Mouse (Mus musculus): ENCODE results near the gene Lats2. TPM values are rescaled to one million over a fixed set of nuclear protein-coding genes. Genes with fewer than 3 reads are reported as not detected.
"Not testable (repeated sequence)": the region's sequence is repeated elsewhere in the genome, so short reads cannot be mapped to it uniquely, and the experiment has no call there.

Gene Lats2
- polyA plus RNA-seq, 1 experiment: 26.1 TPM

DNA sequence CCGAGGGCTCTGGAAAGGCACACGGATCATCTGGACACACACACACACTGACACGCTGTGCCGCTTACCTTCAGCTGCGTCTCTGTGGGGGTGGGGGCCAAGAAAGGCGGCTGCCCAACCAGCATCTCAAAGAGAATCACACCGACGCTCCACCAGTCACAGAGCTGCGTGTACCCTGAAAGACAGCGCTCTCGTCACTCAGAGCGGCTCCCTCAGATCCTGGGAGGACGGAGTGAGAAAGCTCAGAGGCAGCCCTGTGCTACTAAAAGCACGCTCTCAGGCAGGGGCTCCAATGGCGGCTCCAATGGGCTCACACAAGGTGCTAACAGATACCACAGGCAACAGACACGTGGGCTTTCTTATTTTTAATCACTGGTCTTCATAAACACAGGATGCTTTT is 63.9 kb downstream of the Lats2 start:
- no peak for DNase-seq (ENCODE audit: low read depth)

DNA sequence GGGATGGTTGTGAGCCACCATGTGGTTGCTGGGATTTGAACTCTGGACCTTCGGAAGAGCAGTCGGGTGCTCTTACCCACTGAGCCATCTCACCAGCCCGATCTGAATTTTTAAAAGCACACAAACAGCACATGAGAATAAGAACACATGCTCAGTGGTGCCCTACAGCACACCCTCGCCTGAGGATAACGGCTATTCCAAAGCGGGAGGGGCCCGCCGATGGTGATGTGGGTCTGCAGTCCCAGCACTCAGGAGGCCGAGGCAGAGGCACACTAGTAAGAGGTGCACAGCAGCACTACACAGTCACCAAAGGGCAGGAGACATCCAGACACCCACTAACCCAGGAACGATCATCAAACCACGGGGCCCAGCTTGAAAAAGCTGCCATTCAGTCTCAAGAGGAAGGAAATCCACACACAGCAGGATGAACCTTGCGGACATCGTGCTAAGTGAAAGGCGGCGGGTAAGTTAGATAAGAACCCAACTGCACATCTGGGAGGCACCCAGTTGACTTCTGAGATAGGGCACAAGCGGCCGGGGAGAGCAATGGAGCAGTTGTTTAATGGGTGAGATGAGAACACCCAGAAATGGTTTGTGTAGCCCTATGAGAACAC is 65.6 kb downstream of the Lats2 start:
- no peak for DNase-seq (ENCODE audit: low read depth)

GRCm38 (mm10) chr14:57691316-57691715 is 66.9 kb downstream of the Lats2 start:
- DNase-seq (ENCODE audit: low read depth): no peak

- no peak for DNase-seq (ENCODE audit: low read depth)
Measured at GRCm38 (mm10) chr14:57690681-57691080, 67.5 kb downstream of the Lats2 start.

DNA sequence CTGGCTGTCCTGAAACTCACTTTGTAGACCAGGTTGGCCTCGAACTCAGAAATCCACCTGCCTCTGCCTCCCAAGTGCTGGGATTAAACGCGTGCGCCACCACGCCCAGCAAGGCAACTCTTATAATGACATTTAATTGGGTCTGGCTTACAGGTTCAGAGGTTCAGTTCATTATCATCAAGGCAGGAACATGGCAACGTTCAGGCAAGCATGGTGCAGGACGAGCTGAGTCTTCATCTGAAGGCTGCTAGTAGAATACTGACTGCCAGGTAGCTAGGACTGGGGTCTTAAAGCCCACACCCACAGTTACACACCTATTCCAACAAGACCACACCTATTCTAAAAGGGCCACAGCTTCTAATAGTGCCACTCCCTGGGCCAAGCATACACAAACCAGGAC is 70.1 kb downstream of the Lats2 start:
- not testable (repeated sequence) for DNase-seq (ENCODE audit: low read depth)

DNA sequence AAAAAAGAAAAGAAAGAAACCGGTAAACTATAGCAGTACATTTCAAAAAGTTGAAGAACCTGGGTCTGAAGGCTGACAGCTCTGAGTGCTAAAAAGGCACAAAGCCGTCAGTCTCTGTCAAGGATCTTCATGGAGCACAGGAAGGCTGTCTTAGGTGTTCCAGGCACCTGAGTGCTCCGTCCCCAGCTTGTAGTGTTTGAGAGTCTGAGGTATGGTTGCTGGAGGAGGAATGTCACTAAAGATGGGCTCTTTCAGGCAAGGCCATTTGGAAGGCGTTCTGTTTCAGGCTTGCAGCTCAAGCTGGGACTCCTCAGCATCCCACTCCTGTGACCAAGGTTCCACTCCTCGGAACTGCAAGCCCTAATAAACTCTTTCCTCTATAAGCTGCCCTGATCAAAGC is 70.7 kb downstream of the Lats2 start:
- no peak for DNase-seq (ENCODE audit: low read depth)

GRCm38 (mm10) chr14:57686647-57687046 is 71.5 kb downstream of the Lats2 start:
- DNase-seq (ENCODE audit: low read depth): no peak

DNA sequence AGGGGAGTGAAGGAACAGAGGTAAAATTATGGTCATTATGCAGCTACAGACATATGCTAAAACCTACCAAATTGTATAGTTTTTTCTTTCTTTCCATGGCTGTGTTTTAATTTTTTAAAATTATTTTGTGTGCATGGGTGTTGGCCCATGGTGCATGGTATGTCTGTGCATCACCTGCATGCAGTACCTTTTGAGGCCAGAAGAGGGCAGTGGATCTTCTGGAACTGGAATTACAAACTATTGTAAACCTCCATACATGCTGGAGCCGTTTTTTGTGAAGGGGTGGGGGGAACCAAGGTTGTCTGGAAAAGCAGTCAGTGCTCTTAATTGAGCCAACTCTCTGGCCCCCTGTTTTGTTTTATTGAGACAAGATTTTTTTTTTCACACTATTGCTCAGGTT is 73.6 kb downstream of the Lats2 start:
- no peak for DNase-seq (ENCODE audit: low read depth)

DNA sequence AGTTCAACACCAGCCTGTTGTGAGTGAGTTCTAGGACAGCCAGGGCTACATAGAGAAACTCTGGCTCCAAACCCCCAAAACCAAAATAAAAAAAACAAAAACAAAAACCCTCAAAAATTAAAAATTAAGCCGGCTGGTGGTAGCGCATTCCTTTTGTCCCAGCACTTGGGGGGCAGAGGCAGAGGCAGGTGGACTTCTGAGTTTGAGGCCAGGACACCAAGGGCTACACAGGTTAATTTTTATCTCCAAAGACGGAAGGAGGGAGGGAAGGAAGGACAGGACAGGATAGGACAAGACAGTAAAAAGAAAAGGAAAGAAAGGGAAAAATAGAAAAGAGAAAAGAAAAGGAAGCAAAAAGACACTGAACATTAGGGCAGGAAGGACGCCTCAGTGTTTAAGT is 75.4 kb downstream of the Lats2 start:
- no peak for DNase-seq (ENCODE audit: low read depth)

DNA sequence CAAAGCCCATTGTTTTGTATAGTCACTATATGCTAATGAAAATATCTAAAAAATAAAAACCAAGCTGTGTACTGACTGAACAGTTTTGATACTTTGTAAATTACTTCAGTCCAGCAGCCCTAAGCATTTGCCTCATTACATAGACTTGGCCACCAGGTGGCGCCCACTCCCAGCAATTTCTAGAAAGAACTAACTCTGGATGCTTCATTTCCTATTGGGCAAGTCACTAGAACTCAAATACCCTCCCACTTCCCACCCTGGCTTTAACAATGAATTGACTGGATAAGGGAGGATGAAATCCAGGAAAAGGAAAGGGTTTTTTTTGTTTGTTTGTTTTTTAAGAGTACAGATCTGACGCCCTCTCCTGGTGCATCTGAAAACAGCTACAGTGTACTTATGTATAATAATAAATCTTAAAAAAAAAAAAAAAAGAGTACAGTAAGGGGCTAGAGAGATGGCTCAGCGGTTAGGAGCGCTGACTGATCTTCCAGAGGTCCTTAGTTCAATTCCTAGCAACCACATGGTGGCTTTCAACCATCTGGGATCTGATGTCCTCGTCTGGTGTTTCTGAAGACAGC is 78.1 kb downstream of the Lats2 start:
- DNase-seq (ENCODE audit: low read depth): no peak

DNA sequence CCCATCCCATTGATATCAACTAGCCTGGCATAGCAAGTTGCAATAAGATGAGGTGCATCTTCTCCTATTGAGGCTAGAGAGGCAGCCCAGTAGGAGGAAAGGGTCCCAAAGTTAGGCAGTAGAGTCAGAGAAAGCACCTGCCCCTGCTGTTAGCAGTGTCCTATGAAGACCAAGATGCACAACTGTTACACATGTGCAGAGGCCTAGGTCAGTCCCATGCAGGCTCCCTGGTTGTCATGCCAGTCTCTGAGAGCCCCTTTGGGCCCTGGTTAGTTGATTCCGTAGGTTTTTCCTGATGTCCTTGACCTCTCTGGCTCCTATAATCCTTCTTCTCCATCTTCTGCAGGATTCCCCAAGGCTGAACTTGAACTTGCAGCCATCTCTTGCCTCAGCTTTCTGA is 78.7 kb downstream of the Lats2 start:
- DNase-seq (ENCODE audit: low read depth): no peak

DNA sequence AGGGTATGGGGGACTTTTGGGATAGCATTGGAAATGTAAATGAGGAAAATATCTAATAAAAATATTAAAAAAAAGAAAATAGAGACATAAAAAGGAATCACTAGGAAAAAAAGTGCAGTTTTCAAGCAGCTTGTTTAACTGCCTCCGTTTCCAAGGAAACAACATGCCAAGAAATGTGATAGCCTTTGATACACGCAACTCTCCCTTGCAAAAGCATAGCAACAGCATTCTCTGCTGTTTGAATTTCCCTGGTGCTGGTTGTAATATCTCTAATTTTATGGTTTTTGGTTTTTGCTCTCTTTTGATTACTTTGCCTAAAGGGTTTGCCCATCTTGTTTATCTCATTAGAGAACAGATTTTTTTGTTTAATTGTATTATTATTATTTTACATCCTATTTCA is 82.7 kb downstream of the Lats2 start:
- no peak for DNase-seq (ENCODE audit: low read depth)

- no peak for DNase-seq (ENCODE audit: low read depth)
Measured at GRCm38 (mm10) chr14:57665628-57665950, 92.6 kb downstream of the Lats2 start.

DNA sequence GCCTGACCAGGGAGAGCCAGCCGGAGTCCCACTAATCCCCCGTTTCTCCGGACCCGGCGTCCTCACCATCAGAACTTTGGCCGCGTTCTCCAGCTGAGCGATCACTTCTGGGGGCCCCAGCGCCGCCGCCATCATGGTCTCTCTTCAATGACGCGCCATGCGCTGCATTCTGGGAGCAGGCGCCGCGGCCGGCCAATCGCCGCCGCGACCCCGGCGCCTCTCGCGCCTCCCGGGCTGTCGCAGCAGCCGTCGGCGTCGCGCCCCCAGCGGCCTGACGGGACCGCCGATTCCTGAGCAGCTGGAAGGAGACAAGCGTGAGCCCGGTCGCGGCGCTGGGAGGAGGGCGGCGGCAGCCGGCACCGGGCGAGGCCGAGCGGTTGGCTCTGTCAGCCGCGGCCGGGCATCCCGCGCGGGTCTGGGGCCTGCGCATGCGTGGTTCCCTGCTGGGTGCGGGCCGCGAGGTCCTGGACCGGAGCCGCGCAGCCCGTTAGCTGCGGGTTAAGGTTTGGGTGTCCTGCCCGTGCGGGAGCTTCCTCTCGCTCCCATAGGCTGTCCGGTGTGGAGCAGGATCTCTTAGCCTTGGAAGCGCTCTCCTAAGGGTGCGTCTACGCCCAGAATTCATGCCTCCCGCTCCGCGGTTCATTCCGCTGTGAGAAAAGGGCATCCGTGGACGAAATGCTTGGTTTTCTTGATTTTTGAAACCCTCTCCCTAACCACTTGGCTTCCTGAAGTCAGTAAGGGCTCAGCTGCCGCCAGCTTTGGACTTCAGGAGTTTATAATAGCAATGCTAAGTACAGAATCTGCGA is 93.2 kb downstream of the Lats2 start, which contains the start of gene Xpo4:
TSS of gene Xpo4 (minus strand) at position 609 of the 806 bp plus-strand sequence.
- DNase-seq (ENCODE audit: low read depth): no peak

DNA sequence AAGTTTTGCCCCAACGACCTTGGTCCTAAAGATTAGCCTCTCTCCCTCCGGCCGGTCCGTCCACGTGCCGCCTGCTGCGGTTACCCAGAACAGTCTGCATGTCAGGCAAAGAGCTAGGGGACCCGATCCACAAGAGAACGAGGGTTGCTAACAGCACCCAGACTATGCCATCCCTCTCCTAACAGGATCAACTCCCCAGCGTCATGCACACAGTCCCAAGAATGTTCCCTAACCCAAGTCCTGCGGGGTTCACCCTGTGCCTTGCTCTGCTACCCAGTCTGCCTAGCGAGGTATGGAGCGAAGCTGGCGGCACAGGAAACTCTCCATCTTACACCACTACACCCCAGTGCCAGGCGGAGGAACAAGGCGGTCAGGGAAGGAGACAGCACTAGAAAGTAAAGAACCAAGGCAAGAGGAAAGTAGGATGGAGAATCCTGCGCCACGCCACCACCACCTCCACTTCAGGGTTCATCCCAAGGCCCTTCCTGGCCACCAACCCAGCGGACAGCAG is 93.8 kb downstream of the Lats2 start:
- DNase-seq (ENCODE audit: low read depth): no peak

- no peak for DNase-seq (ENCODE audit: low read depth)
Measured at GRCm38 (mm10) chr14:57663630-57664029, 94.6 kb downstream of the Lats2 start.

- DNase-seq (ENCODE audit: low read depth): no peak
Measured at GRCm38 (mm10) chr14:57658301-57658700, 99.9 kb downstream of the Lats2 start.

DNA sequence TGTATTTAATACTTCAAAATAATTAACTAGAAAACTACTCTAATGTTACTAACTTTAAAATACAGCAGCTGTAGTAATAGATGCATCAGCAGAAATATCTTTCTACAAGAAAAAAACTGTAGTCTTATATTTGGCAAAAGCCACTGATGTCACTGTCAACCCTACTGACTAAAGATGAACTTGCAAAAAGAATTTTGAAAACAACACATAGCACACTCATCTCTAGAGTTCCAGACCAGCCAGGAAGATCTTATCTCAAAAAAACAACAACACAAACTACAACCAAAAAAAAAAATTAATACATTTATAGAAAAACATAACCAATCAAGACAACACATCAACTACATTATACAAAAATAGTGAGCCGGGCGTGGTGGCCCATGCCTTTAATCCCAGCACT is 100.7 kb downstream of the Lats2 start:
- no peak for DNase-seq (ENCODE audit: low read depth)

- DNase-seq (ENCODE audit: low read depth): not testable (repeated sequence)
Measured at GRCm38 (mm10) chr14:57656519-57656918, 101.7 kb downstream of the Lats2 start.

- DNase-seq (ENCODE audit: low read depth): no peak
Measured at GRCm38 (mm10) chr14:57649501-57649900, 108.7 kb downstream of the Lats2 start.

DNA sequence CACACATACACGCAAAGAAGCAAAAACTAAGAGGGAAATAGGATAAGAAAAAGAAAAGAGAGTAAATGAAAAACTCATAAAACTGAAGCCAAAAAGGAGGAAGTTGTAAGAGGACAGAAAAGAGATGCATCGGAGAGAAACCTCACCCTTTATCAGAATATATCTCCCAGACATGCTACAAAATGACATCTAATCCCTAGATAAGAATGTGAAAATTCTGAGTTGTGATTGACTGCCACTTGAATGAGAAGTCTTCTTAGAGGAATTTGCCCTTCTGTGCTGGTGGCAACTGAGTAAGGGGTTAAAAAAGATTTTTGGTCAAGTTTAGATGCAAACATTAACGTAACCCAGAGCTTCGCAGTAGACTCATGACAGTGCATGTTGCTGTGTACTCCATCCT is 112.0 kb downstream of the Lats2 start:
- no peak for DNase-seq (ENCODE audit: low read depth)

Data from gonadal fat pad, adult 2 months (tissue).